Mouse (Mus musculus): ENCODE data around the gene Triap1. TPM values are rescaled to one million over a fixed set of nuclear protein-coding genes. Genes with fewer than 3 reads are reported as not detected.

The Triap1 gene
- polyA plus RNA-seq, 1 experiment, result 25.6 TPM

DNA sequence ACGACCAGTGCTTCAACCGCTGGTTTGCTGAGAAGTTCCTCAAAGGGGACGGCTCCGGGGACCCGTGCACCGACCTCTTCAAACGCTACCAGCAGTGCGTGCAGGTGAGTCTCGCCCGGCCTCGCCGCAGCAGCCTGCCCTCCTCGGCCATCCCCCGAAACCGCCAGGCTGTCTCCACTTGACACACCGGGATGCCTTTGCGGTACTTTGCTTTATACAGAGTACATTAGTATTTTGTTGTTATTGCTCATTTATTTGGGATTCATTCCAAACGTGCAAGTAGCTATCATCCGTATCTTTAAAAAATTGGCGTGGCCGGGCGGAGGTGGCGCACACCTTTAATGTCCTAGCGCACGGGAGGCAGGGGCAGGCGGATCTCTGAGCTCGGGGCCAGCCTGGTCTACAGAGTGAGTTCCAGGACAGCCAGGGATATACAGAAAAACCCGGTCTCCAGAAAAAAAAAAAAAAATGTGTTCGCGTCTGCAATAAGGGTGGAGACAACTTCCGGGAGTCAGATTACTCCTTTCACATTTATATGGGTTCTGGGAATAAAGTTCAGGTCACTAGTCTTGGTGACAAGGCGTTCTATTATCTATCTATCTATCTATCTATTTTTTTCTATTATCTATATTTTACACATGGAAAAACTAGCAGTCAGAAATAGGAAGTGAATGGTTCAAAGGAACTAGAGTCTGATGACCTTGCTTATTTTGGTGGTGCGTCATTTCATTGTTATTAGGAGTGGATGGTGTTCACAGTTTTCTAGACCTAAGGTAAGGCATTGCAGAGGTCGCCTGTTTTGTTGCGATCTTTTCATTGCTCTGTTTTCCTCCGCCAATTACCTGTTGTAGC lies 515 bp downstream of the Triap1 start:
- no peak for DNase-seq (ENCODE audit: low read depth)
- TF ChIP-seq POLR2A (IDR thresholded peaks at IDR 0.05; ENCODE audit: borderline replicate concordance, extremely low read depth, insufficient read depth, insufficient read length, poor library complexity, severe bottlenecking), result no peak

DNA sequence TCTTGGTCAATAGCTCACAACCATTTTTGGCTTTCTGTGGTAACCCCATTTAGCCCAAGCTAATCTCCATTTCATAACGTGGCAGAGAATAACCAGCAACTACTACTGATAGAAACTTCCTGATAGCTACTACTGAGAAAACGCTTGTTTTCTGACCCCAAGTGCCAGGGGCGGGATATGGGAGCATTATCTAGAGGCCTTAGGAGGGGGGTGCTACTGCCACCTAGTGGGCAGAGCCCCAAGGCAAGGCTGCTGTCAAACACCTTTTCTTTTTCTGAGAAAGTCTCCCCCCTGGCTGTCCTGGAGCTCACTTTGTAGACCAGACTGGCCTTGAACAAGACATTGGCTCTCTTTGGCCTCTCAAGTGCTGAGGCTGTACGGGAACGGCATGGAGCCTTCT lies 6.5 kb downstream of the Triap1 start:
- TF ChIP-seq POLR2A (IDR thresholded peaks at IDR 0.05; ENCODE audit: borderline replicate concordance, extremely low read depth, insufficient read depth, insufficient read length, poor library complexity, severe bottlenecking) (no peak), CTCF (IDR thresholded peaks at IDR 0.05; ENCODE audit: borderline replicate concordance, extremely low read depth, insufficient read depth, insufficient read length) (peak; percentile 87)
- DNase-seq (ENCODE audit: low read depth), result peak; percentile 88

DNA sequence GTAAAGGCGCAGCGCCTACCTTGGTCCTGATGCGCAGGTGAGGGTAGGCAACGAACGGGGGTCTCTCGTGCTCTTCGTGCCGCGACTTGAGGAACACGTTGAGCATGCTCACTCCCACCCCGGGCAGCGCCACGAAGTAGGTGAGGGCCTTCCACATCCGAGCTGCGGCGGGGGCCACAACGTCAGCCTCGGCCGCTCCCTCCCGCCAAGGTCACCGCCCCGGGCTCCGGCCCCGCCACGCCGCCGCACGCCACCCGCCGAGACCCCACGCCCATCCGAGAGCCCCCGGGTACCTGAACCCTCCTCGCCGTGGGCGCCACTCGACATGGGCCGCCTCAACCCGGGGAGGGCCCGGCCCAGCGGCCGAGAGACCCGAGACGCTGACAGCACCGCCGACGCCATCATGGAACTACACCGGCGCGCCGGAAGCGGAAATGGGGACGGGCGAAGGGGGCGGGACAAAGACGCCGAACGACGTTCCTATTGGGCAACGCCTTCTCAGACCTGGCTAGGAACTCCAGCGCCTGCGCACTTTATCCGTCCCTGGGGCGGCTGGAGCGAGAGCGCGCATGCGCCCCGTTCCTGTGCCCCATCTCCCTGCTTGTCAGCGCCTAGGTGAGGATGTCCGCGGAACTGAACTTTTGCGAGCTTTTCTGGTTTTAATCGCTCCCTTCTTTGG lies 7.7 kb downstream of the Triap1 start, which contains the start of gene Cox6a1:
Gene Cox6a1, minus strand, starts transcription at position 436 of the 679 bp plus-strand sequence.
- TF ChIP-seq POLR2A (IDR thresholded peaks at IDR 0.05; ENCODE audit: borderline replicate concordance, extremely low read depth, insufficient read depth, insufficient read length, poor library complexity, severe bottlenecking) (peak; percentile 48), CTCF (IDR thresholded peaks at IDR 0.05; ENCODE audit: borderline replicate concordance, extremely low read depth, insufficient read depth, insufficient read length) (peak; percentile 33; the same call in 1 of the 2 replicates)
- DNase-seq (ENCODE audit: low read depth), result peak; percentile 99

DNA sequence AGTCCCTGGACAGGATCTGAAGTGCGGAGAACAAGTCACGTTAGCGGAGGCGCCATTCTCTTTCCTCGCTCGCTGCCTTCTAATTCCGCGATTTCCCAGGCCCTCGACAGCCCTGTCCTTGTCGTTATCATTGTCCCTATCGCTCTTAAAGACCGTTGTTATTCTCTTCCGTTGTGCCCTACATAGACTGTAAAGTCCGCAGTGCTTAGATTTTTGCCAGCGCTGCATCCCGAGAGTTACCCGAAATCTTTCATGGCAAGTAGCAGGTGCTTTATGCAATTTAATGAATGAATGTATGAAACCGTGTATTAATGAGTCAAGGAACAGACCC lies 8.2 kb downstream of the Triap1 start:
- TF ChIP-seq CTCF (IDR thresholded peaks at IDR 0.05; ENCODE audit: borderline replicate concordance, extremely low read depth, insufficient read depth, insufficient read length) (no peak), POLR2A (IDR thresholded peaks at IDR 0.05; ENCODE audit: borderline replicate concordance, extremely low read depth, insufficient read depth, insufficient read length, poor library complexity, severe bottlenecking) (no peak)
- DNase-seq (ENCODE audit: low read depth), result no peak

DNA sequence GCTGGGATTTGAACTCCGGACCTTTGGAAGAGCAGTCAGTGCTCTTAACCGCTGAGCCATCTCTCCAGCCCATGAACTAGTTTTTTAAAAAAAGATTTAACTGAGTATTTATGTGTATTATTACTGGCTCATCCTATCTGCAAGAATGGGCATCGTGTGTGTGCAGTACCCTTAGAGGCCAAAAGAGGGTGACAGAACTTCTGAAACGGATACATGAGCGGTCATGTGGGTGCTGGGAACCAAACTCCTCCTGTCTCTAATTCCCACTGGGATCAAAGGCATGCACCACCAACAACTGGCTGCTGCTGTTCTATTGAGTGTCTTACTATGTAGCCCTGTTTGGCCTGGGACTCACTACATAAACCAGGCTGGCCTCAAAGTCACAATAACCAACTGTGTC lies 10.3 kb downstream of the Triap1 start:
- DNase-seq (ENCODE audit: low read depth), result no peak
- TF ChIP-seq POLR2A (IDR thresholded peaks at IDR 0.05; ENCODE audit: borderline replicate concordance, extremely low read depth, insufficient read depth, insufficient read length, poor library complexity, severe bottlenecking), result no peak
- TF ChIP-seq CTCF (IDR thresholded peaks at IDR 0.05; ENCODE audit: borderline replicate concordance, extremely low read depth, insufficient read depth, insufficient read length), result 0 out of 2 replicates have a peak, but pooled peaks have one; percentile 9

DNA sequence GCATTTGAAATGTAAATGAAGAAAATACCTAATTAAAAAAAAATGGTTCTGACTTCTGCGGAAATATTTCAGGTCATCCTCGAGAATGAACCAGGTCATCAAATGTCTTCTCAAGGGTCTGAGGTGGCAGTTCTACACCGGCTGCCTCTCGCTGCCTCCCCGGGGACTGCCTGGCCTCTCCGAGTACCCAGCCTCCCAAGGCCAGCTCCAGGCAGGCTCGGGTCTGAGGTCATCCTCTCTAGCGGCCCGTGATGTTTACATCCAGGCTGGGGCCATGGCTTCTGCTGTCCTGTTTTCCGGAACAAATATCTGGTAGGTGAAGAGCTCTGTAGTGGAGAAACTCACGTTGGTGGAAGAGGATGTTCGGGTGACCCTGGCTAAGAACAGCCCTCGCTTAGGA lies 14.0 kb downstream of the Triap1 start:
- TF ChIP-seq POLR2A (IDR thresholded peaks at IDR 0.05; ENCODE audit: borderline replicate concordance, extremely low read depth, insufficient read depth, insufficient read length, poor library complexity, severe bottlenecking) (no peak), CTCF (IDR thresholded peaks at IDR 0.05; ENCODE audit: borderline replicate concordance, extremely low read depth, insufficient read depth, insufficient read length) (no peak)

DNA sequence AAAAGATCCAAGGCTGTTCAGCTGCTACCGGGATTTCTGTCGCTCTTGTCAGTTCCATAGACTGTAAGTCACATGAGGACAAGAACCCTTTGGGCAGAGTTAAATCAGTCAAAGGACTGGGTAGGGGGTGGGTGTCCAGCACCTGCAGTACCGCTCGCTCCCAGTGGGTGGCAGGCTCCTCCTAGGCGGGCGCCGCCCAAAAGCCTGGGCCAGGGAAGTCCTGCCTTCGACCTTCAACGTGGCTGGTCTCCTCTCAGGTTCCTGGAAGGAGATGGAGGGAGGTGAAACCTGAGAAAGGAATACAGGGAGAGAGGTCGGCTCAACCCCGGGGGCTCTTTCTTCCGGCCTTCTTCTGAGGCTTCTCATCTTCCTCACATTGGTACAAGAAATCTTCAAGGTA lies 17.8 kb downstream of the Triap1 start:
- TF ChIP-seq POLR2A (IDR thresholded peaks at IDR 0.05; ENCODE audit: borderline replicate concordance, extremely low read depth, insufficient read depth, insufficient read length, poor library complexity, severe bottlenecking), result no peak
- peak; percentile 96 for TF ChIP-seq CTCF (IDR thresholded peaks at IDR 0.05; ENCODE audit: borderline replicate concordance, extremely low read depth, insufficient read depth, insufficient read length)

More for the DNA sequence above, 14.0 kb downstream of the Triap1 start:
- no peak for DNase-seq (ENCODE audit: low read depth)

DNA sequence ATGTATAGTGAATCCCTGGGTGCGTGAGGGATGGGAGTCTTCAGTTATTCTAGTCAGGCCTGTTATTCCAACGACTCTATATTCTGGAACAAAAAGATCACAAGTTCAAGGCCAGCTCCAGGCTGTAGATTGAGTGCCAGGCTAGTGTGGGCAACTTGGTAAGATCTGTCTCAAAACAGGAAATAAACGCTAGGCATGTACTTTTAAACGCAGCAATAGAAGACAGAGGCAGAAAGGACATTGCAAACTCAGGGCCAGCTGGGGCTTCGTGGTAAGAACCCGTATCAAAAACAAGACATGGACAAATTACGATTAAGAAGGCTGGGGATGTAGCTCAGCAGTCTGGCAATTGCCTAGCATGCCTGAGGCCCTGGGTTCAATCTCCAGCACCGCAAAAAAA lies 18.4 kb downstream of the Triap1 start:
- no peak for DNase-seq (ENCODE audit: low read depth)
- TF ChIP-seq POLR2A (IDR thresholded peaks at IDR 0.05; ENCODE audit: borderline replicate concordance, extremely low read depth, insufficient read depth, insufficient read length, poor library complexity, severe bottlenecking), result no peak
- no peak for TF ChIP-seq CTCF (IDR thresholded peaks at IDR 0.05; ENCODE audit: borderline replicate concordance, extremely low read depth, insufficient read depth, insufficient read length)

More for the DNA sequence above, 17.8 kb downstream of the Triap1 start:
- DNase-seq (ENCODE audit: low read depth), result peak; percentile 84

DNA sequence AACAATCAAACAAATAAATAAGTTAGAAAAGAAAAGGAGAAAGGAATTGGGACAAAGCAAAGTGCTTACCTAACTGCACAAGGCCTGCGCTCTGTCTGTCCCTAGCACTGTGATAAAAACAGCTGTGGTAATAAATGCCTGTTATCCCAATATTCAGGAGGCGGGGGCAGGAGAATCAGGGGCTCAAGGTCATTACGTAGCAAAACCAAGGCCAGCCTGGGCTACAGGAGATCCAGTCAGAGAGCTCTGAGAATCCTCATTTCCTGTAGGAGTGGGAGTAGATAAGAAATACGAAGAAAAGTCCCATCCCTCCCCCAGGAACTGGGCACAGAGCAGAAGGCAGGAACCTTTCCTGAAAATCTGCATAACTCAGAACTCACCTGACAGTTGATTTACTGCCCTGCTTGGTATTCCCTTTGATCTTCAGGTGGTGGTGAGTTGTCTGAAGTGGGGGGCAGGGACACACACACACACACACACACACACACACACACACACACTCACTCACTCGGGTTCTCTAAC lies 18.9 kb downstream of the Triap1 start:
- no peak for DNase-seq (ENCODE audit: low read depth)
- TF ChIP-seq POLR2A (IDR thresholded peaks at IDR 0.05; ENCODE audit: borderline replicate concordance, extremely low read depth, insufficient read depth, insufficient read length, poor library complexity, severe bottlenecking) (no peak), CTCF (IDR thresholded peaks at IDR 0.05; ENCODE audit: borderline replicate concordance, extremely low read depth, insufficient read depth, insufficient read length) (no peak)

DNA sequence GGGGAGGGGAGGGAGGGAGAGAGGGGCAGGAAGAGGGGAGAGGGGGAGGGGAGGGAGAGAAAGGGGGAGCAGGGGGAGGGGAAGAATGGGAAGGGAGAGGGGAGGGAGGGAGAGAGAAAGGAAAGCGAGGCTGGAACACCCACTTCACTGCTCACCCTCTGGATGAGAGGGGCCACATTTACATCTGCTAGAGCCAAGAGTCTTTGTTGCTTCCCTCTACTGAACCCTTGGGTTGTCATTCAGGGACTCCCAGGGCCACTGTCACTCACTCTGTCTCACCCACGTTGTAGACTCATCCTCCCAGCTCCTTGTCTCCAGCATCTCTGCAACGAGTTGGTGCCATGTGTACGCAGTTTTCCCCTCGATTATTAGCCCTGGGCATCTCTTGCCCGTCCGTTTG lies 21.2 kb downstream of the Triap1 start:
- no peak for DNase-seq (ENCODE audit: low read depth)
- TF ChIP-seq CTCF (IDR thresholded peaks at IDR 0.05; ENCODE audit: borderline replicate concordance, extremely low read depth, insufficient read depth, insufficient read length), result no peak
- no peak for TF ChIP-seq POLR2A (IDR thresholded peaks at IDR 0.05; ENCODE audit: borderline replicate concordance, extremely low read depth, insufficient read depth, insufficient read length, poor library complexity, severe bottlenecking)

DNA sequence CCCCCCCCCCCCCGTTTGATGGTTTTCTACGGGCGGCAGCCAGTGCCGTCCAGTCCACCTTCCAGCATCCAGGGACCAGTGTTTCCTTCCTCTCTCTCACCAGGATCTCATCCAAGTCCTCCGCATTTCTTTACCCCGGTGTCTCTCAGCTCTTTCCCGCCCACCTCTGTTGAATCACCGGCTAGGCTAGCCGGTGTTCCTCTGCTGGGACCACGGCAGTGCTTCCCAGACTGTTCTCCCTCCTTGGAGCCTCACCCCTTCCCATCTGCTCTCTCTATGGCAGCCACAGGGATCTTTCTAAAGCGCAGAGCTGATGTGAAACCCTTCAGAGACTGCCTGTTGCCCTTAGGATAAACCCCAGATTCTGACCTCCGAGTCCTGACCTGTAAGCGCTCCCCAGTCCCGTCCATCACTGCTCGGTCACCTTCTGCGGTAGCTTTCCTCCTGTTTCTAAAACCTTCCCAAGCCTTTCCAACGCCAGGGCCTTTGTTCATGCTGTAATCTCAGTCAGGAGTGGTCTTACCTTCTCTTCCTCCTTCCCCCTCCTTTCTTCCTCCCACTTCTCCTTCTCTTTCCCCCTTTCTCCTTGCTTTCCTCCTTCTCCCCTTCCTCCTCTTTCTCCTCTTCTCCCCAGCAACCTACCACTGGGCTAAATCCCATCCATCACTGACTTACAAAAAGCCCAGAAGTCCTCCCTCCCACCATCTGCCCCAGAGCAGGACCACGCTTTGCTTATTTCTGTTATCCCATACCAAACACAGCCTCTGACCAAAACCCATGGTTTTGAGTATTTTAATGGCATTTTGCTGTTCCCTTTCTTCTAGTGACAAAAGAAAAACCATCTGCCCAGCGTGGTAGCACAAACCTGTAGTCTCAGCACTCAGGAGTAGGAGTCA lies 22.0 kb downstream of the Triap1 start:
- DNase-seq (ENCODE audit: low read depth), result peak; percentile 69
- TF ChIP-seq CTCF (IDR thresholded peaks at IDR 0.05; ENCODE audit: borderline replicate concordance, extremely low read depth, insufficient read depth, insufficient read length) (no peak), POLR2A (IDR thresholded peaks at IDR 0.05; ENCODE audit: borderline replicate concordance, extremely low read depth, insufficient read depth, insufficient read length, poor library complexity, severe bottlenecking) (no peak)
